Mouse (Mus musculus) adrenal gland, postnatal 0 days (tissue): ENCODE measurements around the gene BC016579. TPM values are rescaled to one million over a fixed set of nuclear protein-coding genes. Genes with fewer than 3 reads are reported as not detected.

Experiments used
- polyA plus RNA-seq: library from polyadenylated mRNA; unstranded; fragments of >200 nt; fragmentation: Nextera tagmentation; extraction: Ambion mirVana; gene quantifications from 2 replicates; pipeline ENCODE4 v1.2.1, GENCODE M21; 2015

BC016579 gene
- 0.08 and 0.16 TPM in 2 replicates for polyA plus RNA-seq

GRCm38 (mm10) chr16:45653934-45654332, at the start of gene BC016579:
BC016579 (minus strand) TSS chr16:45654068.

GRCm38 (mm10) chr16:45693558-45693957, 39.7 kb upstream of the BC016579 start, which contains the start of gene Tmprss7:
Tmprss7 (minus strand) TSS chr16:45693658.

GRCm38 (mm10) chr16:45610267-45610666, 43.6 kb downstream of the BC016579 start, which contains the start of gene Gcsam:
Gcsam (plus strand) TSS chr16:45610380.

Other genes with a start within 250 kb of the BC016579 start
- 169 and 332 TPM in 2 replicates for gene Cd200, start 245.0 kb downstream of the BC016579 start, polyA plus RNA-seq
- gene Gm609, start 161.1 kb downstream of the BC016579 start, polyA plus RNA-seq = 0.10 TPM in 1 of 2 replicates, not detected in the other
- gene Gm17783, start 122.0 kb downstream of the BC016579 start, polyA plus RNA-seq = 0.21 and 0.24 TPM in 2 replicates
- not detected in 2 replicates for gene Slc9c1, start 118.8 kb downstream of the BC016579 start, polyA plus RNA-seq
- 0.41 and 0.69 TPM in 2 replicates for gene Gcsam, start 43.7 kb downstream of the BC016579 start, polyA plus RNA-seq
- 0.10 and 0.25 TPM in 2 replicates for gene Tmprss7, start 39.6 kb upstream of the BC016579 start, polyA plus RNA-seq
- 42.8 and 105 TPM in 2 replicates for gene Tagln3, start 70.5 kb upstream of the BC016579 start, polyA plus RNA-seq
- gene Abhd10, start 88.9 kb upstream of the BC016579 start, polyA plus RNA-seq = 35.5 and 49.3 TPM in 2 replicates